Mouse (Mus musculus) MEL (cell line): Measurements from ENCODE around the gene Wdr37. TPM values are rescaled to one million over a fixed set of nuclear protein-coding genes. Genes with fewer than 3 reads are reported as not detected.

Source experiments
- DNase-seq: peaks from one replicate; pipeline ENCODE4 v3.0.0; 2011; ENCODE audit warnings: low read depth, low spot score
- H3K27ac ChIP-seq: 2 replicates; pipeline ENCODE4 v1.5.1; 2012; ENCODE audit warnings: low read depth, mild to moderate bottlenecking, control low read depth, low read length, moderate library complexity; ENCODE audit not compliant: control insufficient read depth
- H3K27me3 ChIP-seq, 2 experiments: fragments of 150-350 bp in 1 of 2; sonication (generic) in 1 of 2; 2 replicates each; pipeline ENCODE4 v1.6.1; 2012; ENCODE audit warnings: low read length in 2 of 2, mild to moderate bottlenecking in 2 of 2, improper control_type of control experiment in 1 of 2, moderate library complexity in 1 of 2; ENCODE audit not compliant: insufficient read depth in 2 of 2, control insufficient read depth in 1 of 2
- H3K36me3 ChIP-seq, 2 experiments: 2 replicates each; pipeline ENCODE4 v1.6.1; 2012 to 2014; ENCODE audit warnings: low read length in 2 of 2, improper control_type of control experiment in 1 of 2, inconsistent platforms in 1 of 2, mild to moderate bottlenecking in 1 of 2; ENCODE audit not compliant: insufficient read depth in 2 of 2, control insufficient read depth in 1 of 2
- H3K4me1 ChIP-seq, 2 experiments: fragments of 150-350 bp in 1 of 2; sonication (generic) in 1 of 2; 2 replicates each; pipeline ENCODE4 v1.6.1; 2012; ENCODE audit warnings: low read length in 2 of 2, improper control_type of control experiment in 1 of 2, mild to moderate bottlenecking in 1 of 2; ENCODE audit not compliant: insufficient read depth in 2 of 2, control insufficient read depth in 1 of 2
- H3K4me3 ChIP-seq, 2 experiments: fragments of 150-350 bp in 1 of 2; sonication (generic) in 1 of 2; 2 replicates each; pipeline ENCODE4 v1.5.1; 2012; ENCODE audit warnings: low read depth in 2 of 2, low read length in 2 of 2, mild to moderate bottlenecking in 2 of 2, moderate library complexity in 2 of 2, control low read depth in 1 of 2, improper control_type of control experiment in 1 of 2; ENCODE audit not compliant: control insufficient read depth in 1 of 2, insufficient read depth in 1 of 2
- H3K79me2 ChIP-seq: 2 replicates; pipeline ENCODE4 v1.6.1; 2012; ENCODE audit warnings: mild to moderate bottlenecking, low read length, moderate library complexity; ENCODE audit not compliant: control insufficient read depth, poor library complexity, insufficient read depth
- H3K9ac ChIP-seq: 2 replicates; pipeline ENCODE4 v1.6.1; 2012; ENCODE audit warnings: low read depth, mild to moderate bottlenecking, control low read depth, low read length, moderate library complexity; ENCODE audit not compliant: control insufficient read depth, poor library complexity, severe bottlenecking
- H3K9me3 ChIP-seq: fragments of 150-350 bp; sonication (generic); replicated peaks from 2 replicates; pipeline ENCODE4 v1.6.1; 2012; ENCODE audit warnings: mild to moderate bottlenecking, low read length, improper control_type of control experiment, moderate library complexity; ENCODE audit not compliant: insufficient read depth
- BHLHE40 ChIP-seq: IDR thresholded peaks from 2 replicates; pipeline ENCODE4 v1.6.1; 2012; ENCODE audit warnings: low read depth, mild to moderate bottlenecking, inconsistent platforms, low read length, improper control_type of control experiment, borderline replicate concordance
- CHD2 ChIP-seq: IDR thresholded peaks from 2 replicates; pipeline ENCODE4 v1.6.1; 2011; ENCODE audit warnings: low read length, improper control_type of control experiment
- EP300 ChIP-seq, 2 experiments: IDR thresholded peaks; 2 replicates each; pipeline ENCODE4 v1.6.1; 2011; ENCODE audit warnings: improper control_type of control experiment in 2 of 2, low read length in 2 of 2, low read depth in 1 of 2, mild to moderate bottlenecking in 1 of 2
- ETS1 ChIP-seq: IDR thresholded peaks from 2 replicates; pipeline ENCODE4 v1.6.1; 2012; ENCODE audit warnings: low read depth, mild to moderate bottlenecking, inconsistent platforms, low read length, improper control_type of control experiment, moderate library complexity
- GABPA ChIP-seq: IDR thresholded peaks from 2 replicates; pipeline ENCODE4 v1.6.1; 2012; ENCODE audit warnings: low read depth, mild to moderate bottlenecking, inconsistent platforms, low read length, improper control_type of control experiment, moderate library complexity
- GATA1 ChIP-seq: IDR thresholded peaks from 2 replicates; pipeline ENCODE4 v1.6.1; 2011; ENCODE audit warnings: low read depth, low read length, improper control_type of control experiment
- MAFK ChIP-seq: IDR thresholded peaks from 2 replicates; pipeline ENCODE4 v1.6.1; 2011; ENCODE audit warnings: low read depth, mild to moderate bottlenecking, low read length, improper control_type of control experiment, borderline replicate concordance
- MAX ChIP-seq: IDR thresholded peaks from 2 replicates; pipeline ENCODE4 v1.6.1; 2011; ENCODE audit warnings: low read length, improper control_type of control experiment
- MXI1 ChIP-seq: IDR thresholded peaks from 2 replicates; pipeline ENCODE4 v1.6.1; 2011; ENCODE audit warnings: mild to moderate bottlenecking, low read depth, low read length, improper control_type of control experiment
- MYC ChIP-seq: IDR thresholded peaks from 2 replicates; pipeline ENCODE4 v1.6.1; 2011; ENCODE audit warnings: low read depth, mild to moderate bottlenecking, low read length, improper control_type of control experiment, moderate library complexity
- POLR2A ChIP-seq, 2 experiments: IDR thresholded peaks; 2 replicates each; pipeline ENCODE4 v1.6.1; 2011 to 2012; ENCODE audit warnings: low read length in 2 of 2, mild to moderate bottlenecking in 2 of 2, control low read depth in 1 of 2, improper control_type of control experiment in 1 of 2, low read depth in 1 of 2, moderate library complexity in 1 of 2; ENCODE audit not compliant: control insufficient read depth in 1 of 2, insufficient read depth in 1 of 2, poor library complexity in 1 of 2
- POLR2AphosphoS5 ChIP-seq: IDR thresholded peaks from 2 replicates; pipeline ENCODE4 v1.6.1; 2012; ENCODE audit warnings: low read depth, borderline replicate concordance, mild to moderate bottlenecking, inconsistent platforms, low read length, moderate library complexity, mixed read lengths
- RAD21 ChIP-seq: IDR thresholded peaks from 2 replicates; pipeline ENCODE4 v1.6.1; 2011; ENCODE audit warnings: mild to moderate bottlenecking, low read depth, low read length, improper control_type of control experiment
- RCOR1 ChIP-seq: IDR thresholded peaks from 2 replicates; pipeline ENCODE4 v1.6.1; 2012; ENCODE audit warnings: low read depth, mild to moderate bottlenecking, inconsistent platforms, low read length, improper control_type of control experiment
- TAL1 ChIP-seq: IDR thresholded peaks from 2 replicates; pipeline ENCODE4 v1.6.1; 2012; ENCODE audit warnings: mild to moderate bottlenecking, inconsistent platforms, low read length, moderate library complexity, mixed read lengths
- TCF12 ChIP-seq: IDR thresholded peaks from 2 replicates; pipeline ENCODE4 v1.6.1; 2014; ENCODE audit warnings: low read depth, mild to moderate bottlenecking, inconsistent platforms, low read length, improper control_type of control experiment, moderate library complexity
- UBTF ChIP-seq: IDR thresholded peaks from 2 replicates; pipeline ENCODE4 v1.6.1; 2012; ENCODE audit warnings: low read depth, mild to moderate bottlenecking, inconsistent platforms, low read length, improper control_type of control experiment, moderate library complexity, borderline replicate concordance; ENCODE audit not compliant: insufficient read depth
- USF2 ChIP-seq, 2 experiments: IDR thresholded peaks; 2 replicates each; pipeline ENCODE4 v1.6.1; 2011 to 2012; ENCODE audit warnings: improper control_type of control experiment in 2 of 2, low read length in 2 of 2, borderline replicate concordance in 1 of 2, inconsistent platforms in 1 of 2, low read depth in 1 of 2, mild to moderate bottlenecking in 1 of 2; ENCODE audit not compliant: insufficient read depth in 1 of 2
- ZKSCAN1 ChIP-seq: IDR thresholded peaks from 2 replicates; pipeline ENCODE4 v1.6.1; 2012; ENCODE audit warnings: low read depth, mild to moderate bottlenecking, inconsistent platforms, low read length, improper control_type of control experiment, moderate library complexity
- ZNF384 ChIP-seq: IDR thresholded peaks from 2 replicates; pipeline ENCODE4 v1.6.1; 2012; ENCODE audit warnings: low read depth, mild to moderate bottlenecking, inconsistent platforms, low read length, improper control_type of control experiment
- polyA plus RNA-seq, 2 experiments: library from polyadenylated mRNA; stranded (reverse) in 1 of 2; unstranded in 1 of 2; fragments of >175 nt in 1 of 2; fragments of >200 nt in 1 of 2; gene quantifications; 2 replicates each; pipeline versions ENCODE4 v1.2.1 to v1.2.4; 2012; ENCODE audit warnings: low replicate concordance in 2 of 2, low read depth in 1 of 2; ENCODE audit not compliant: insufficient read length in 2 of 2, insufficient read depth in 1 of 2, missing spikeins in 1 of 2
- total RNA-seq: library from RNA; depleted of rRNA; stranded (reverse); fragments of 300-350 nt; gene quantifications from 2 replicates; pipeline ENCODE4 v1.2.3, GENCODE M21; 2012

Wdr37 gene
- total and polyA plus RNA-seq, 3 experiments = 8.6 to 14.7 TPM; not detected in 1

DNA sequence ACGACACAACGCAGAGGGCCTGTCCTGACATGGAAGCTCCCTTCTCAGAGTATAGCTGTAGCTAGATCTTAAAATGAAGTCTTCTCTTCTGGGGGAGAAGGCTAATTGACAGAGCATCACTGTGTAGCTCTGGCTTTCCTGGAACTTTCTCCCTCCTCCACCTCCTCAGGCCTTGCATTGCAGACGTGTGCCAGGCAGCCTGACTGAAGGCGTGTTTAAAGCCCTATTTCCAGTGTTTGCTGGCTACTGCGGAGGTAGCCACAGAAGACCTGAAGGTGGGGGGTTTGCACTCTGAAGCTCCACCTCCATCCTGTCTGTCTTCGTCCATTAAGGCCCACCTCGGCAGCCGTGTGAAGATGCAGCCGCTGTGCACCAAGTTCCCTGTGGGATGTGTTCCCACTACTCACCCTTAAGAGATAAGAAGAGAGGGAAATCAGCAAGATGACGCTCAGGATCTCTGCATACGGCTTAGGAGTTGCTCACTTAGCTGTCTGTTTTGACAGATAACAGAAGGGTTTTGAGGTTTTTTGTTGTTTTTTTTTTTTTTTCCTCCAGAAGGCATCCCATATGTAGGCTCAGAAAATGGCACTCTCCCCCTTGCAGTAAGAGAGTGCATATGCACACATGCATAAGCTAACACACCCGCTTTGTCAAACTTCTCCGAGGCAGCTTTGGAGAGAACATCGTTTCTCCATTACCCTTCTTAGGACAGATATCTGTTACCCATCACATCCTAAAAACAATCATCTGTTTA lies 87.2 kb downstream of the Wdr37 start:
- H3K9ac ChIP-seq = no peak overlapping the region
- no peaks in the 10 kb centered on the region for H3K79me2 ChIP-seq
- peak; percentile 45 for DNase-seq
- peaks cover 0 to 4% of the 10 kb centered on the region in 2 experiments; a peak in 1 of 4 replicates for H3K36me3 ChIP-seq
- no peak overlapping the region for H3K27ac ChIP-seq
- H3K9me3 ChIP-seq = no peaks in the 10 kb centered on the region
- peaks cover 0 to 2% of the 10 kb centered on the region in 2 experiments; a peak in 1 of 4 replicates for H3K27me3 ChIP-seq
- no peak for TF ChIP-seq CHD2
- no peak for TF ChIP-seq GABPA
- TF ChIP-seq POLR2A (IDR thresholded peaks at IDR 0.05; ENCODE audit: control insufficient read depth in 1 of 2, insufficient read depth in 1 of 2, low read depth in 1 of 2, low read length in 2 of 2, poor library complexity in 1 of 2) = no peak
- no peak for TF ChIP-seq ETS1
- no peak for TF ChIP-seq MAX
- peak; percentile 40 to 48; a peak in 2 of 4 replicates for TF ChIP-seq EP300 (IDR thresholded peaks at IDR 0.05; ENCODE audit: low read depth in 1 of 2, low read length in 2 of 2)
- TF ChIP-seq TAL1 = peak; percentile 42
- no peak for TF ChIP-seq POLR2AphosphoS5
- no peak for TF ChIP-seq BHLHE40
- no peak for TF ChIP-seq USF2 (IDR thresholded peaks at IDR 0.05; ENCODE audit: borderline replicate concordance in 1 of 2, insufficient read depth in 1 of 2, low read depth in 1 of 2, low read length in 2 of 2)
- TF ChIP-seq MYC = no peak
- TF ChIP-seq MXI1 = no peak
- TF ChIP-seq RAD21 = no peak
- no peak for TF ChIP-seq MAFK
- TF ChIP-seq ZKSCAN1 = peak; percentile 60; the same call in 1 of the 2 replicates
- peak; percentile 69 for TF ChIP-seq ZNF384
- 0 out of 2 replicates have a peak, but pooled peaks have one; percentile 6 for TF ChIP-seq TCF12
- peak; percentile 52 for TF ChIP-seq GATA1
- TF ChIP-seq RCOR1 = no peak
- no peak for TF ChIP-seq UBTF
- peaks cover 0 to 8% of the 10 kb centered on the region in 2 experiments; a peak in 1 of 4 replicates for H3K4me1 ChIP-seq
- H3K4me3 ChIP-seq = peak overlapping the region; percentile 34 to 39
